Mouse (Mus musculus) embryonic facial prominence, embryonic 13.5 days (tissue): ENCODE measurements around the gene Sptbn4. TPM values are rescaled to one million over a fixed set of nuclear protein-coding genes. Genes with fewer than 3 reads are reported as not detected.

Source experiments
- ATAC-seq: fragments of 200-750 bp; cut with Nextera tagmentation; 2 replicates; pipeline ENCODE4 v1.8.0; 2017; ENCODE audit warnings: low read depth; ENCODE audit not compliant: insufficient number of reproducible peaks, insufficient read depth, low FRiP score, low TSS enrichment
- H3K27ac ChIP-seq: fragments of 300-500 bp; sonication (generic); 2 replicates; pipeline ENCODE4 v1.5.1; 2015; ENCODE audit warnings: moderate library complexity, mild to moderate bottlenecking, inconsistent platforms
- H3K27me3 ChIP-seq: fragments of 300-500 bp; sonication (generic); 2 replicates; pipeline ENCODE4 v1.6.1; 2015; ENCODE audit warnings: mild to moderate bottlenecking, inconsistent platforms
- H3K36me3 ChIP-seq: fragments of 300-500 bp; sonication (generic); 2 replicates; pipeline ENCODE4 v1.6.1; 2015; ENCODE audit warnings: mild to moderate bottlenecking, inconsistent platforms
- H3K4me1 ChIP-seq: fragments of 300-500 bp; sonication (generic); 2 replicates; pipeline ENCODE4 v1.6.1; 2015; ENCODE audit warnings: inconsistent platforms
- H3K4me2 ChIP-seq: fragments of 300-500 bp; sonication (generic); 2 replicates; pipeline ENCODE4 v1.6.1; 2015; ENCODE audit warnings: moderate library complexity, mild to moderate bottlenecking, inconsistent platforms
- H3K4me3 ChIP-seq: fragments of 300-500 bp; sonication (generic); 2 replicates; pipeline ENCODE4 v1.5.1; 2015; ENCODE audit warnings: mild to moderate bottlenecking, inconsistent platforms
- H3K9ac ChIP-seq: fragments of 300-500 bp; sonication (generic); 2 replicates; pipeline ENCODE4 v1.6.1; 2015; ENCODE audit warnings: mild to moderate bottlenecking, inconsistent platforms
- H3K9me3 ChIP-seq: fragments of 300-500 bp; sonication (generic); 2 replicates; pipeline ENCODE4 v1.6.1; 2016; ENCODE audit warnings: inconsistent platforms
- WGBS: fragments of 180-500 bp; shearing (Covaris S2); methylation state at CpG from one replicate; pipeline ENCODE4 v1.1.7; 2015; ENCODE audit warnings: mixed read lengths; 5-methylcytosine and 5-hydroxymethylcytosine counted together
- polyA plus RNA-seq: library from polyadenylated mRNA; unstranded; fragments of >200 nt; fragmentation: Nextera tagmentation; extraction: Ambion mirVana; gene quantifications from 2 replicates; pipeline ENCODE4 v1.2.1, GENCODE M21; 2015

The Sptbn4 gene
- polyA plus RNA-seq, 1 experiment from 2014 or later = 0.73 TPM

- peak within 1 kb of the TSS; percentile 85 for H3K4me2 ChIP-seq
- H3K27me3 ChIP-seq = peaks cover 57% of the 10 kb centered on the region
- H3K9me3 ChIP-seq = no peaks in the 10 kb centered on the region
- peaks cover 12% of the 10 kb centered on the region for H3K36me3 ChIP-seq
- no peak for ATAC-seq
- under 1% methylated on average over 29 of the region's 36 CpGs for WGBS
- peak within 1 kb of the TSS; percentile 47 for H3K4me3 ChIP-seq
- peak within 1 kb of the TSS; percentile 45 for H3K27ac ChIP-seq
- peaks cover 49% of the 10 kb centered on the region for H3K4me1 ChIP-seq
- H3K9ac ChIP-seq = peak within 1 kb of the TSS; percentile 70
Measured at GRCm38 (mm10) chr7:27337175-27337853, 110.2 kb downstream of the Sptbn4 start, which contains the start of gene Ltbp4. Ltbp4 (minus strand) TSS chr7:27337692.

- H3K9ac ChIP-seq = peak overlapping the region; percentile 70
- peak; percentile 69 for ATAC-seq
- H3K4me2 ChIP-seq = peak overlapping the region; percentile 85
- H3K4me3 ChIP-seq = peak overlapping the region; percentile 47
- H3K27me3 ChIP-seq = peaks cover 68% of the 10 kb centered on the region
- H3K27ac ChIP-seq = peak overlapping the region; percentile 45
- H3K4me1 ChIP-seq = peaks cover 61% of the 10 kb centered on the region
- under 1% methylated on average over 47 of the region's 47 CpGs for WGBS
- H3K9me3 ChIP-seq = no peaks in the 10 kb centered on the region
- H3K36me3 ChIP-seq = peaks cover 2% of the 10 kb centered on the region
Measured at GRCm38 (mm10) chr7:27335928-27336823, 111.3 kb downstream of the Sptbn4 start.

- Histone ChIP-seq H3K27ac (no peak overlapping the region), H3K36me3 (no peaks in the 10 kb centered on the region), H3K4me3 (peak overlapping the region; percentile 61), H3K4me1 (peaks cover 71% of the 10 kb centered on the region), H3K27me3 (peaks cover 78% of the 10 kb centered on the region), H3K4me2 (peak overlapping the region; percentile 93), H3K9me3 (no peaks in the 10 kb centered on the region), H3K9ac (no peak overlapping the region)
- WGBS = 52% methylated on average over 15 of the region's 15 CpGs
- no peak for ATAC-seq
Measured at GRCm38 (mm10) chr7:27335011-27335720, 112.3 kb downstream of the Sptbn4 start.

GRCm38 (mm10) chr7:27334405-27334911 lies 113.0 kb downstream of the Sptbn4 start:
- WGBS = 2% methylated on average over 32 of the region's 32 CpGs
- Histone ChIP-seq H3K27me3 (peaks cover 83% of the 10 kb centered on the region), H3K4me3 (peak overlapping the region; percentile 61), H3K9ac (no peak overlapping the region; the same call in 1 of the 2 replicates), H3K9me3 (no peaks in the 10 kb centered on the region), H3K4me2 (peak overlapping the region; percentile 93), H3K36me3 (no peaks in the 10 kb centered on the region), H3K4me1 (peaks cover 77% of the 10 kb centered on the region), H3K27ac (no peak overlapping the region)
- no peak for ATAC-seq

- peaks cover 87% of the 10 kb centered on the region for H3K27me3 ChIP-seq
- H3K36me3 ChIP-seq = no peaks in the 10 kb centered on the region
- H3K27ac ChIP-seq = peak overlapping the region; percentile 62
- peak overlapping the region; percentile 77 for H3K9ac ChIP-seq
- WGBS = under 1% methylated on average over 41 of the region's 77 CpGs
- ATAC-seq = no peak
- H3K4me3 ChIP-seq = peak overlapping the region; percentile 61
- H3K4me1 ChIP-seq = peaks cover 81% of the 10 kb centered on the region
- H3K4me2 ChIP-seq = peak overlapping the region; percentile 93
- no peaks in the 10 kb centered on the region for H3K9me3 ChIP-seq
Measured at GRCm38 (mm10) chr7:27333316-27333941, 114.1 kb downstream of the Sptbn4 start.

GRCm38 (mm10) chr7:27332353-27333199 lies 114.9 kb downstream of the Sptbn4 start:
- Histone ChIP-seq H3K4me2 (peak overlapping the region; percentile 93), H3K27me3 (peaks cover 89% of the 10 kb centered on the region), H3K36me3 (0 out of 2 replicates have a peak, but pooled peaks cover 6% of the 10 kb centered on the region), H3K4me1 (peaks cover 78% of the 10 kb centered on the region), H3K9ac (peak overlapping the region; percentile 77), H3K4me3 (peak overlapping the region; percentile 61), H3K9me3 (no peaks in the 10 kb centered on the region), H3K27ac (peak overlapping the region; percentile 66; the same call in 1 of the 2 replicates)
- ATAC-seq = no peak
- 1% methylated on average over 38 of the region's 39 CpGs for WGBS

GRCm38 (mm10) chr7:27331854-27332253 lies 115.6 kb downstream of the Sptbn4 start:
- Histone ChIP-seq H3K27ac (peak overlapping the region; percentile 66; the same call in 1 of the 2 replicates), H3K9me3 (no peaks in the 10 kb centered on the region), H3K4me2 (peak overlapping the region; percentile 93), H3K4me3 (peak overlapping the region; percentile 61), H3K27me3 (peaks cover 91% of the 10 kb centered on the region), H3K36me3 (peaks cover 10% of the 10 kb centered on the region; the same call in 1 of the 2 replicates), H3K4me1 (peaks cover 70% of the 10 kb centered on the region), H3K9ac (peak overlapping the region; percentile 77; the same call in 1 of the 2 replicates)
- 6% methylated on average over 8 of the region's 8 CpGs for WGBS
- ATAC-seq = no peak

- Histone ChIP-seq H3K36me3 (peaks cover 10% of the 10 kb centered on the region; the same call in 1 of the 2 replicates), H3K9ac (peak overlapping the region; percentile 68), H3K9me3 (no peaks in the 10 kb centered on the region), H3K4me3 (peak overlapping the region; percentile 61), H3K4me2 (peak overlapping the region; percentile 93), H3K4me1 (peaks cover 68% of the 10 kb centered on the region), H3K27me3 (peaks cover 92% of the 10 kb centered on the region), H3K27ac (peak overlapping the region; percentile 66)
- no peak for ATAC-seq
- 3% methylated on average over 8 of the region's 8 CpGs for WGBS
Measured at GRCm38 (mm10) chr7:27331541-27331851, 116.0 kb downstream of the Sptbn4 start.

- Histone ChIP-seq H3K4me3 (peak overlapping the region; percentile 61), H3K4me1 (peaks cover 69% of the 10 kb centered on the region), H3K9me3 (no peaks in the 10 kb centered on the region), H3K9ac (peak overlapping the region; percentile 68), H3K27ac (peak overlapping the region; percentile 66), H3K36me3 (peaks cover 10% of the 10 kb centered on the region; the same call in 1 of the 2 replicates), H3K4me2 (peak overlapping the region; percentile 93), H3K27me3 (peaks cover 96% of the 10 kb centered on the region)
- under 1% methylated on average over 39 of the region's 39 CpGs for WGBS
- peak; percentile 28; the same call in 1 of the 2 replicates for ATAC-seq
Measured at GRCm38 (mm10) chr7:27330709-27331540, 116.6 kb downstream of the Sptbn4 start.
